Mouse (Mus musculus) G1E-ER4 (cell line): ENCODE results near the gene Celsr2. TPM values are rescaled to one million over a fixed set of nuclear protein-coding genes. Genes with fewer than 3 reads are reported as not detected.

Experiments
- GATA1 ChIP-seq: IDR thresholded peaks from one replicate; pipeline ENCODE4 v1.8.0; 2012; ENCODE audit warnings: low read length, inconsistent platforms
- polyA plus RNA-seq: library from polyadenylated mRNA; stranded (reverse); fragments of >175 nt; gene quantifications from 2 replicates; pipeline ENCODE4 v1.2.3, GENCODE M21; 2012

Celsr2 gene
- polyA plus RNA-seq, 1 experiment = not detected

- no peak for TF ChIP-seq GATA1
Measured at GRCm38 (mm10) chr3:108367173-108367572, 48.2 kb downstream of the Celsr2 start.

- no peak for TF ChIP-seq GATA1
Measured at GRCm38 (mm10) chr3:108364270-108364995, 50.9 kb downstream of the Celsr2 start, which contains the start of gene Mybphl. Mybphl (plus strand) TSS chr3:108364911.

GRCm38 (mm10) chr3:108363626-108364025, 51.7 kb downstream of the Celsr2 start:
- no peak for TF ChIP-seq GATA1

GRCm38 (mm10) chr3:108360894-108361293, 54.5 kb downstream of the Celsr2 start:
- TF ChIP-seq GATA1 = no peak

GRCm38 (mm10) chr3:108358445-108358844, 56.9 kb downstream of the Celsr2 start:
- no peak for TF ChIP-seq GATA1

- no peak for TF ChIP-seq GATA1
Measured at GRCm38 (mm10) chr3:108357051-108357450, 58.3 kb downstream of the Celsr2 start.

- no peak for TF ChIP-seq GATA1
Measured at GRCm38 (mm10) chr3:108355245-108355644, 60.1 kb downstream of the Celsr2 start.

GRCm38 (mm10) chr3:108348376-108348775, 67.0 kb downstream of the Celsr2 start:
- TF ChIP-seq GATA1 = no peak

GRCm38 (mm10) chr3:108345855-108346254, 69.5 kb downstream of the Celsr2 start:
- no peak for TF ChIP-seq GATA1

GRCm38 (mm10) chr3:108342185-108342584, 73.2 kb downstream of the Celsr2 start:
- TF ChIP-seq GATA1 = no peak

GRCm38 (mm10) chr3:108341040-108341439, 74.3 kb downstream of the Celsr2 start:
- no peak for TF ChIP-seq GATA1

Other genes starting within 250 kb of the Celsr2 start
- 1.8 TPM in 2 replicates for gene Amigo1, start 229.2 kb downstream of the Celsr2 start, polyA plus RNA-seq
- gene Cyb561d1, start 214.3 kb downstream of the Celsr2 start, polyA plus RNA-seq = 2.4 and 3.0 TPM in 2 replicates
- gene Atxn7l2, start 204.6 kb downstream of the Celsr2 start, polyA plus RNA-seq = 21.6 and 23.2 TPM in 2 replicates
- not detected in 2 replicates for gene Sypl2, start 188.9 kb downstream of the Celsr2 start, polyA plus RNA-seq
- 4.1 and 5.1 TPM in 2 replicates for gene Psma5, start 158.6 kb downstream of the Celsr2 start, polyA plus RNA-seq
- gene Sort1, start 131.5 kb downstream of the Celsr2 start, polyA plus RNA-seq = 1.6 and 2.8 TPM in 2 replicates
- gene Mybphl, start 50.6 kb downstream of the Celsr2 start, polyA plus RNA-seq = not detected in 2 replicates
- gene Psrc1, start 31.7 kb downstream of the Celsr2 start, polyA plus RNA-seq = 47.9 and 51.7 TPM in 2 replicates
- gene Sars, start 29.7 kb upstream of the Celsr2 start, polyA plus RNA-seq = 172 and 175 TPM in 2 replicates
- not detected in 2 replicates for gene 1700013F07Rik, start 118.6 kb upstream of the Celsr2 start, polyA plus RNA-seq
- not detected in 2 replicates for gene 5330417C22Rik, start 121.0 kb upstream of the Celsr2 start, polyA plus RNA-seq
- gene Tmem167b, start 146.9 kb upstream of the Celsr2 start, polyA plus RNA-seq = 1.7 and 2.3 TPM in 2 replicates
- 0.35 and 0.38 TPM in 2 replicates for gene Taf13, start 156.1 kb upstream of the Celsr2 start, polyA plus RNA-seq
- gene Wdr47, start 175.7 kb upstream of the Celsr2 start, polyA plus RNA-seq = 1.5 and 1.6 TPM in 2 replicates
- gene Clcc1, start 238.4 kb upstream of the Celsr2 start, polyA plus RNA-seq = 15.5 and 21.0 TPM in 2 replicates